Mouse (Mus musculus): ENCODE results near the gene Ccdc92b.

Gene Ccdc92b

GRCm38 (mm10) chr11:74673561-74673960 is 54.2 kb downstream of the Ccdc92b start:
- in situ Hi-C loops (cut with MboI; ENCODE audit: unreplicated experiment in 2 of 2) = no loop called here

- in situ Hi-C loops (cut with MboI; ENCODE audit: unreplicated experiment in 2 of 2) = no loop called here
These were observed 55.3 kb downstream of the Ccdc92b start for GRCm38 (mm10) chr11:74674713-74675112.

GRCm38 (mm10) chr11:74675156-74675555 is 55.8 kb downstream of the Ccdc92b start:
- in situ Hi-C loops (cut with MboI; ENCODE audit: unreplicated experiment in 2 of 2) = no loop called here
